Mouse (Mus musculus): ENCODE measurements around the gene Mus81.

DNA sequence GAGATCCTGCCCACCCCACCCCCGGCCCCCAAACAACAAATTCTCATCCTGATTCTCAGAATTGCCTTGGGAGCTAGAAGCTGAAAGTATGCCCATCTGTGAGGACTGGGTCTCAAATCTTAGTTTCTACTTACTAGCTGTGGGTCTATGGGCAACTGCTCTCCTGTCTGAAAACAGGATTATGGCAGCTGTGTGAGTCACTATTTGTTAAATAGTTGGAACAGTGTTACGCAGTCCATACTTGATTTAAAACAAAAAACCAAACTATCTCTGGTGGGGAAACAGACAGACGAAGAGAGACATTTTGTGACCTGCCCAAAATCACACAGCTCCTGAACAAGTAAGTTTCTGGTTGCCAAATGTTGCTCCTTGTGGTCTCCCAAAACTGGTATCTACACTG, 38.5 kb downstream of the Mus81 start:
- TF ChIP-seq CTCF (IDR thresholded peaks at IDR 0.05; ENCODE audit: borderline replicate concordance, insufficient read depth, low read length) (no peak), POLR2A (IDR thresholded peaks at IDR 0.05; ENCODE audit: low read depth, low read length) (no peak)
